Mouse (Mus musculus) lung, postnatal 14 days (tissue): ENCODE results near the gene Kif9.

Experiments
- DNase-seq: peaks from one replicate; pipeline ENCODE4 v3.0.0; 2021

Kif9 gene

DNA sequence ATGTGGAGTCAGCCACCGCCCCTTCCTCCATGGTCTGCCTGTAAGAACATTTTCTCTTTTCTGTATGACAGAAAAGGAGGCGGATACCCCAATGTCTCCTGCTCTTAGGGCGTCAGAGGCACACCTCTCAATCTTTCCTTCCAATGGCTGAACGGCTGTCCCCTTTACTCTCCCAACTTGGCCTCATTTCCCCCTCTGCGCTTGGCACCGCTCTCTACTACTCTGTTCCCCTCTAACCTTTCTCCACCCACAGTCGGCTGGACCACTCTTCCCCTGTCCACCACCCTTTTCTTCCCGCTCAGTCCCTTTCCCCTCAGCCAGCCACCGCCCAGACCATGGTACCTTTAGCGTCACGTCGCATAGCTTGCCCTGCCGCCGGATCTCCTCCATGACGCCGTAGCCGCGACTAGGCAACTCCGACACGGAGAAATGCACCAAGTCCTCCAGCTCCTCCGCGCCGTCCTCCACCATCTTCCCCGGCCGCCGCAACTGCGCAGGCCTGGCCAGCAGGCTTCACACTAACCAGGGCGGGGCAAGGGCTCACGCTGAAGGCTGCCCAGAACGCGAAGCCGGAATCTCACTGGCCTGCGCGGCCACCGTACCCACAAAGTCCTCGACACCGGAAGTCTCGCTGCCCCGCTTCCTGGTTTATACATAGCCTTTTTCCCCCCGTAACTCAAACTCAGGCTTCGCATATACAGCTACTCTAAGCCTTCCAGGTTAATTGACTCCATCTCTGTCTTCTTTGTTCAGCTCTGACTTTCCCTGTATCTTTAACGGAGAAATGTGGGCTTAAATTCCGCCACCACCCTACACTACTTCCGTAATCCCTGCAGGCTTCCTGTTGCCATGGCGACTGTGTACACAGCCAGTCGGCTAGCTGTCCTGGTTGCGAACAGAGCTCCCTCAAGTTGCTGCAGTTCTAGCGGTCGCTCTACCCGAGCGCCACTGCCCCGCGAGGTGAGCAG, at the start of gene Kif9, which contains the start of gene Klhl18:
Gene Kif9, plus strand, starts transcription at position 835 of the 968 bp plus-strand sequence.
Gene Klhl18, minus strand, starts transcription at position 571 of the 968 bp plus-strand sequence.
- DNase-seq: peak; percentile 97

GRCm38 (mm10) chr9:110431241-110431640, 45.5 kb upstream of the Kif9 start:
- DNase-seq: no peak

DNA sequence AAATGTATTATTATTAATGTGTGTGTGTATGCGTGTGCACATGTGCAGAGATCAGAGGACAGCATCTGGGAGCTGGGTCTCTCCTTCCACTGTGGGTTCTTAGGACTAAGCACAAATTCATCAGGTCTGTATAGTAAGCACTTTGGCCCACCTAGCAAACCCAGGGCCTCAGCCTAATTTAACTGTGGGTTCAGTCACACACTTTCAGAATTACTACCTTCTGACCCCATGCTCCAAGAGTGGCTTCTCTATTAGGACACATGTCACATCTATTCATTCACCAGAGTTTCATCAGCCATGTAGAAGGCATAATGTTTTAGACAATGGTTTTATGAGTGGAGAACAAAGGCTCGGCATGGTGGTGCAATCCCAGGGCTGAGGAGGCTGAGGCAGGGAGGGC, 43.7 kb upstream of the Kif9 start:
- no peak for DNase-seq

GRCm38 (mm10) chr9:110436041-110436440, 40.7 kb upstream of the Kif9 start:
- DNase-seq: no peak

- peak; percentile 9 for DNase-seq
Measured at GRCm38 (mm10) chr9:110440049-110440448, 36.7 kb upstream of the Kif9 start.

DNA sequence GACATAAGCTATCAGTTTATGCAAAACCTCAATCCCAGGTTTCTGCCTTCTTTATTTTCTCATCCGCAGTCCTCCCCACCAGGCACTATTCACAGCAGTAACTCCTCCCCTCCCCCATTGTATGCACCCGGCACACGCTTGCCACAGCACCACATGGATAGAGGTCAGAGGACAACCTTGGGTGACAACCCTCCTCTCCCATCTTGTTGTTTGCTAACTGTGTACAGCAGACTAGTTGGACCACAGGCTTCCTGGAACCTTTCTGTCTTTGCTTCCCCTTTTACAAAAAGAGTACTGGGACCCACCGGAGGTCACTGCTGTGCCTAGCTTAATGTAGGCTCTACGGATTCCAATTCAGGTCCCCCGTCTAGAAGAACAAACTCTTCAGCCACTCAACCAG, 36.2 kb upstream of the Kif9 start:
- no peak for DNase-seq

- DNase-seq: no peak
Measured at GRCm38 (mm10) chr9:110448356-110448755, 28.4 kb upstream of the Kif9 start.

DNA sequence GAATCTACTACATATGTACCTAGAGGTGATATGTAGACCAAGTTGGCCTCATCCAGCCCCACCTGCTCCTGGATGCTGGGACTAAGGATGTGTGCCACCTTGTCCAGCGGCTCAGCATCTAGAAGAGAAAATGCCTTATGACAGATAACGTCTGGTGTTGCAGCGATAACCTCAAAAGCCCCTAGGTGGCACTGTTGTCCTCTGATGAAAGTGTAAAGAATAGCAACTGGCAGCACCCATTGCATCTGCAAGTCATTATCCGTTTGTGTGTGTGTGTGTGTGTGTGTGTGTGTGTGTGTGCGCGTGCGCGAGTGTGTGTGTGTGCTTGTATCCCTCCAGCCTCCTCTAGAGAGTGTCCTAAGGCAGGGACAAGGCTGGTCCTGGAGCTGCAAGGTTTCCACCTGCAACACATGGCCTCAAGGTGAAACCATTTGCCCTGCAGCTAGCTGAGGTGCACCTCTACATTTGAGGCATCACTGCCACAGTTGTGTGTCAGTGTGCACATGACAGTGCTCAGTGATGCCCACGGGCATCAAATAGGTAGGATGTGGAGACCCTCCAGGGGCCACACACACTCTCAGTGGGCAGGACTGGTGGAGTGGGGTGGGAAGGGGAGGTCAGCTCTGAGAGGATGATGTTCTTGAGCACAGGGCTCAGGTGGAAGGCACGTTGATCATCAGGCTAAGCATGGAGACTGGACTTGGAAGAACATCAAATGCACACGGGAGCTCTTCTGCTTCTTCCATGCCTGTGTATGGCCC, 27.7 kb upstream of the Kif9 start:
- DNase-seq: peak; percentile 82

DNA sequence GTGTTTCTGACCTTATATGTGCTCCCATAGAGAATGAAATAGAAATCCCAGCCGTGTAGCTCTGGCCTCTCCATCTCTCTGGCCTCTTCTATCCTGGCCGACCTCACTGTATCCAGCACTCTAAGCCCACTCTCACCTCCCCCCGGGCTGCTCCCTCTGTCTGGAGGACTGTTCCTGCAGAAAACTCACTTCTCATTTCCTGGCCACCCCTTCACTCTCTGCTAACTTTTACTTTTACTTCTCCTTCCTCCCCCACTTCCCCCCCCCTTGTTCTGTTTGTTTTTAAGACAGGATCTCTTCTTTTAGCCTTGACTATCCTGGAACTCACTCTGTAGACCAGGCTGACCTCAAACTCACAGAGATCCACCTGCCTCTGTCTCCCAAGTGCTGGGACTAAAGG, 24.2 kb upstream of the Kif9 start:
- DNase-seq: no peak

DNA sequence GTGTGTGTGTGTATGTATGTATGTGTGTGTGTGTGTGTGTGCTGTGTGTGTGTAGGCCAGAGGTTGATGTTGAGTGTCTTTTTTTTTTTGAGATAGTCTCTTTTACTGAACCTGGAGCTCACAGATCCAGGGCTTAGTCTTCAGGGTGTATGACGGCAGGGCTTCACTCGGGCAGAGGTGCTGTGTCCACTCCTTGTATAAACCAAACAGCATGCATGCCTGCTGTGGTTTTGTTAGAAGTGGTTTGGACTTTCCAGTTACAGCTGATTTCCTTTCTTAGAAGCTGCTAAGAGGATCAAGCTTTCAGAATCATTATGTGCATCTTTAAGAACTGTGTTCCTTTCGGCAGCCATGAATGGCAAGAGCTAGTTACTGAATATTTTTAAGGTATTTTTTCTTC, 18.8 kb upstream of the Kif9 start:
- no peak for DNase-seq

- no peak for DNase-seq
Measured at GRCm38 (mm10) chr9:110459145-110459727, 17.5 kb upstream of the Kif9 start.

DNA sequence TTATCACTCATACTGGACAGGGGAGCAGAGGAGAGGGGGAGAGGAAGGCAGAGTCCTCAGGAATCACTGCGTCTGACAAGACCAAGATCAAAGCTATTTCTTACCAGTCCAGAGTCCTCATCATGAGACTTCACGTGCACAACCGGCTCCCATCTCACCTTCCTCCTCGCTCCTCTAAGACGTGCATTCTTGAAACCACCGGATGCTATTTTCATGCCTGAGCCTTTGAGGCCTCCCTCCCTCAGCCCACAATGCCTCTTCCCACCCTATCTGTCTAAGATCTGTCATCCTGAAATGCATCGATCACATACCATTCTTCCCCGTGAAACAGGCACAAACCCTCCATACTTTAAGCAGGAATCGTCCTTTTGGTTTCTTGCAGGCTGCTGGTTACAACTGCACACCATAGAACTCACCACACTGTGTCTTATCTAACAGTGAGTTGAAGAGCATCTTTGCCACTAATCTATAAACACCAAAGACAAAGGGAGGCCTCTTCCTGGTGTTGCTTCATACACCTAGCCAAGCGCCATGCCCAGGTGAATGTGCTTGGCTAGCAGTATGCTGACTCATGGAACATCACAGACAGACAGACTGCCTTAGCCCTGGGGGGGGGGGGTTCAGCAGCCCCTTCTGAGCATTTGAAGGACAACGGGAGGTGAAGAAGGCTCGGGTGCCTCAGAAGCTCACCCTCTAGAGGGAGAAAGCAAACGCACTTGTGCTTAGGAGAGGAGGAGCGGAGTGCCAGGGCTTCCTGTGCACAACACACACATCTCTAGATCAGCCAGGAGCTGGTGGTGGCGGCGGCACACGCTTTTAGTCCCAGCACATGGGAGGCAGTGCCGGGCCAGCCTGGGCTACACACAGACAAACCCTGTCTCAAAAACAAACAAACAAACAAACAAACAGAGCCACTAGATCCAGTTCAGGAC, 15.6 kb upstream of the Kif9 start:
- DNase-seq: no peak

GRCm38 (mm10) chr9:110462321-110462720, 14.4 kb upstream of the Kif9 start:
- no peak for DNase-seq

GRCm38 (mm10) chr9:110463983-110464591, 12.7 kb upstream of the Kif9 start:
- DNase-seq: no peak

- no peak for DNase-seq
Measured at GRCm38 (mm10) chr9:110465336-110465735, 11.4 kb upstream of the Kif9 start.

DNA sequence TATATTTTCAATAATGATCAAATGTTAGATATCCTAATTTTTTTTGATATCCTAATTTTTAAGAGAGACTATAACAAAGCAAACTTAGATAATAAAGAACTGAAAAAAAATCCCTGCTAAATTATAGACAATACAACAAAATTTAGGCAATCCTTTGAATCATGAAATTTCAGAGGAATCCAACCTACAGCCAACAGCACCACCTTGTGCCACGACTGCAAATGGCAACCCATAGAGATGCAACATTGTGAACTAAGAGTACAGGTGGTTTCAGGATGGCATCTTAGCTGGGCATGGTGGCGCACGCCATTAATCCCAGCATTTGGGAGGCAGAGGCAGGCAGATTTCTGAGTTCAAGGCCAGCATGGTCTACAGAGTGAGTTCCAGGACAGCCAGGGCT, 10.6 kb upstream of the Kif9 start:
- peak; percentile 53 for DNase-seq

GRCm38 (mm10) chr9:110477951-110478350, 1.2 kb downstream of the Kif9 start:
- no peak for DNase-seq

DNA sequence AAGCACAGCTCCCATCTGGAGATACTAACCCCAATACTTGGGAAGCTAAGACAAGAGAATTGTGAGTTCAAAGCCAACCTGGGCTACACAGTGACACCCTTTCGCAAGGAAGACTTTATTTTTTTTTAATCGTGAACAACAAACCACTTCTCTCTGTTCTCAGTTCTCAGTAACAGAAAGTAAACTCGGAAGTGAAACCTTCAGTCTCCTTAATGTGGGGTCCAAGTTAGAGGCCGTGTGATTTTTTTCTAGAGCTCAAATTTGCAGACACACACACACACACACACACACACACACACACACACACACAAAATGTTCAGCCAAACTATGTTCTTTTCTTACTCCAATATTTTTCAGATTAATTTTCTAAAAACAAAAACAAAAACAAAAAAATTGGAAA, 1.9 kb downstream of the Kif9 start:
- no peak for DNase-seq

DNA sequence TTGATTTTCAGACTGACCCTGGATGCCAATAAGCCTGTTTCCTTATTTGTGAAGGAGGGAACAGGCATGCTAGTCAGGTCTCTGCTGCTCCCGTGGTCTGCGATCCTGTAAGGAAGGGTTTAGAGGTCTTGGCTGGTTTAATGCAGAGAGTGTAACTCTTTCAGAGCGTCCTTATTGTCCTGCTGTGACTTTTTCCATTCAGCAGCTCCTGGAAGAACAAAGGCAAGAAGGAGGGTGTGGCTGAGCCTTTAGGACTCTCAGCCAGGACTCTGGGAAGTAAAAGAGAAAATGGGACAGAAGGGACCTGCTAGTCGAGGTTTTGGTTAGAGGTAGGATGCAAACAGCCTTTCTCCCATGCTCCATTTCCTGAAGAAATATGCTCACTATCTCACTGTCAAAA, 12.1 kb downstream of the Kif9 start:
- no peak for DNase-seq

GRCm38 (mm10) chr9:110490913-110491312, 14.2 kb downstream of the Kif9 start:
- DNase-seq: peak; percentile 14

DNA sequence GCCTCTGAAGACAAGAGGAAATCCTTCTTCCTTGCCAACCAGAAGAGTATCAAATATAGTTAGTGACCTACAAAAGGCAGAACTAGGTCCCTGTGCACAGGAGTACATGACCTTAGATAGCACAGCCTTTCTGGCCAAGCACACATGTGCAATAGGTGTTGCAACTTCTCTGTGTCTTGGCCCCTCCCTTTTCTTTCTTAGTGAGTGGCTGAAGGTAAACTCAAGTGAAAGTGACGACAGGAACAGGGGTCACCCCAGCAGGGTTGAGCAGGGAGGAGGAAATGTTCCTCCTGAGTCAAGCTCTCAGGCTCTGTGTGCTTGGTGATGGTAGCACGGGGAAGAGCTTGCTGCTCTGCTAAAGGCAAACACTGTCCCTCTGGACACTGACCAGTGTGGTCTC, 49.0 kb downstream of the Kif9 start:
- DNase-seq: peak; percentile 8
